Mouse (Mus musculus): ENCODE data around the gene Plcb1.

DNA sequence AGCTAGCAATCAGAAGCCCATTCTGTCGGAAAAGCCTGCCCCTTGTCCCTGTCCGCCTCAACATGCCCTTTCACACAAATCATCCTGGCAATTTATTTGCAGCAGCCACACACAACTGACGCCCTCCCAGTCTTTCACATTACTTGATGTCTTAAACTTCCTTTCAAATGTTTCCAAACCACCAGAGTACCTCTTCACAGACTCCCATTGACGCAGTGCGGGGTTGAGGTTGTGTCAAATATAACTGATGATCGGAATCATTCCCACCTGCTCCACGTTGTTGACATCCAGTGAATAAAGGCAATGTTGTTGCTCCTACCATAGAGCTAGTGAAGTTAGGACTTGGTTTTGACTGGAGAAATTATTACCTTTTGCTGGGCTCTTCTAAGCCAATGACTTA is 366.4 kb downstream of the Plcb1 start:
- TF ChIP-seq CTCF (IDR thresholded peaks at IDR 0.05; ENCODE audit: low read depth, low read length) = no peak
- TF ChIP-seq POLR2A (IDR thresholded peaks at IDR 0.05; ENCODE audit: borderline replicate concordance, low read depth, low read length) = no peak
